ENCODE assay signal across 23 mouse cellular contexts in the genomic region with DNA sequence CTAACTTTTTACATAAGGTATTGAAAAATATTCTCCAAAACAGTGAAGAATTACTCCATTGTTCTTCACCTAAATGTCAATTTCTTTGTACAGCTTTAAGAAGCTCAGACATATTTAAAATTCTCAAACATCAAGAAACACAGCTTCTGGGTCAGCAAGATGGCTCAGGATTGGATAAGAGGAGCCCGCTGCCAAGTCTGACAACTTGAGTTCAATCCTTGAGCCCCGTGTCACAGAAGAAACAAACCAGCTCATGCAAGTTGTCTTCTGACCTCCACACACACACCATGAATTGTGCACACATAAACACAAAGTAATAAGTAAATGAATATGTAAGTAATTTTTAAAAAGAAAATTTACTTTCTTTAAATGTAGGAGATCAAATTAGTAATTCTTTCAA. TPM values are rescaled to one million over a fixed set of nuclear protein-coding genes. Genes with fewer than 3 reads are reported as not detected.
A peak's percentile ranks its signal among the peaks of the same experiment; 100 is the strongest.
DNase-seq lines count a peak whose midpoint lies in the region; ATAC-seq and TF ChIP-seq lines count a peak whose summit lies in the region.
"Had no signal": no experiment of that assay in that cellular context is flagged by ENCODE, and none has a peak within 500 bp of the region (broad histone marks: within the 10 kb centered on the region; RNA-seq: fewer than 3 reads in every experiment).

No protein-coding gene starts in this region.

- no peaks in the 10 kb centered on the region for H3K36me3 ChIP-seq in heart, embryonic 16.5 days (ENCODE audit: control insufficient read depth, insufficient read depth)
- no peaks in the 10 kb centered on the region for H3K36me3 ChIP-seq in lung, embryonic 15.5 days
- H3K36me3 ChIP-seq: embryonic facial prominence, embryonic 15.5 days; forebrain, embryonic 10.5 days; hindbrain, embryonic 15.5 days had no signal

- intact Hi-C loops in gastrocnemius, adult 2 months (cut with DNase I): no loop called here

- no peaks in the 10 kb centered on the region for H3K27me3 ChIP-seq in heart, embryonic 16.5 days (ENCODE audit: control insufficient read depth, insufficient read depth, low read length)
- H3K27me3 ChIP-seq in lung, embryonic 15.5 days: no peaks in the 10 kb centered on the region
- H3K27me3 ChIP-seq: embryonic facial prominence, embryonic 15.5 days; hindbrain, embryonic 15.5 days had no signal

- no peak for ATAC-seq in heart, embryonic 16.5 days (replicated peaks; ENCODE audit: extremely low read depth, insufficient read depth, low FRiP score)
- peak; percentile 55; the same call in 1 of the 2 replicates for ATAC-seq in lung, embryonic 15.5 days (ENCODE audit: borderline replicate concordance, extremely low read depth, low FRiP score, low TSS enrichment)
- ATAC-seq: CD4-positive, CD25-positive, alpha-beta regulatory T cell, adult 4 months; forebrain, embryonic 14.5 days; inflammation-experienced regulatory T-cells, adult 6 months had no signal

- H3K9me3 ChIP-seq in heart, embryonic 16.5 days (replicated peaks; ENCODE audit: control insufficient read depth, low read length): peaks cover 4% of the 10 kb centered on the region
- H3K9me3 ChIP-seq in lung, embryonic 15.5 days: no peaks in the 10 kb centered on the region
- H3K9me3 ChIP-seq: embryonic facial prominence, embryonic 15.5 days; forebrain, embryonic 10.5 days; hindbrain, embryonic 15.5 days had no signal

- peaks cover 30% of the 10 kb centered on the region for H3K4me1 ChIP-seq in heart, embryonic 16.5 days (ENCODE audit: control insufficient read depth, insufficient read depth, low read length)
- H3K4me1 ChIP-seq in lung, embryonic 15.5 days: peaks cover 16% of the 10 kb centered on the region
- peaks cover 5% of the 10 kb centered on the region for H3K4me1 ChIP-seq in brown adipose tissue, adult 24 weeks (ENCODE audit: control insufficient read depth, insufficient read depth, insufficient read length, low read length)
- H3K4me1 ChIP-seq: embryonic facial prominence, embryonic 15.5 days; hindbrain, embryonic 15.5 days had no signal

- H3K27ac ChIP-seq in gastrocnemius, adult 2 months: peak overlapping the region; percentile 81
- H3K27ac ChIP-seq in heart, embryonic 16.5 days (ENCODE audit: low read length): peak overlapping the region; percentile 68
- no peak overlapping the region for H3K27ac ChIP-seq in lung, embryonic 15.5 days
- peak overlapping the region; percentile 59; the same call in 1 of the 2 replicates for H3K27ac ChIP-seq in brown adipose tissue, adult 24 weeks (replicated peaks; ENCODE audit: low read depth, low read length)
- H3K27ac ChIP-seq: embryonic facial prominence, embryonic 15.5 days; forebrain, embryonic 10.5 days; hindbrain, embryonic 15.5 days had no signal

- TF ChIP-seq CTCF in gastrocnemius, adult 2 months (IDR thresholded peaks at IDR 0.05): no peak

- WGBS in heart, embryonic 16.5 days: 50% methylated on average over 2 of the region's 2 CpGs
- WGBS in lung, embryonic 15.5 days: 37% methylated on average over 2 of the region's 2 CpGs

- no peak overlapping the region for H3K4me2 ChIP-seq in heart, embryonic 16.5 days (ENCODE audit: low read depth, low read length)
- H3K4me2 ChIP-seq in lung, embryonic 15.5 days: no peak overlapping the region
- H3K4me2 ChIP-seq: embryonic facial prominence, embryonic 15.5 days; heart, embryonic 11.5 days; hindbrain, embryonic 15.5 days had no signal

- no peak overlapping the region for H3K4me3 ChIP-seq in gastrocnemius, adult 2 months
- no peak overlapping the region for H3K4me3 ChIP-seq in heart, embryonic 16.5 days (ENCODE audit: low read length)
- H3K4me3 ChIP-seq in lung, embryonic 15.5 days: no peak overlapping the region
- no peak overlapping the region for H3K4me3 ChIP-seq in brown adipose tissue, adult 24 weeks (ENCODE audit: insufficient read depth, low read depth, low read length)
- H3K4me3 ChIP-seq: embryonic facial prominence, embryonic 15.5 days; erythroblast, embryonic 14.5 days; forebrain, embryonic 10.5 days; hindbrain, embryonic 15.5 days had no signal

- H3K9ac ChIP-seq in heart, embryonic 16.5 days (ENCODE audit: low read length): no peak overlapping the region
- H3K9ac ChIP-seq in lung, embryonic 15.5 days: no peak overlapping the region
- H3K9ac ChIP-seq: embryonic facial prominence, embryonic 15.5 days; hindbrain, embryonic 15.5 days had no signal

- DNase-seq in gastrocnemius, adult 2 months: no peak
- DNase-seq in gastrocnemius, adult 8-10 months (ENCODE audit: low spot score in 2 of 2): no peak
- DNase-seq in heart, adult 9 months (ENCODE audit: low spot score in 2 of 2): no peak
- DNase-seq in lung, postnatal 10 days: no peak
- DNase-seq: adrenal gland, adult 8-10 months; adrenal gland, postnatal 36 days; B cell, adult 2 months; cerebellum, adult 11 months; cerebellum, adult 8-10 months; cerebellum, postnatal 14 days; embryo, embryonic 11 days; gastrocnemius, postnatal 14 days had no signal

RNA-seq across cellular contexts. Expression of a gene that starts 50.6 kb away (rescaled TPM):
- 10 to 100 TPM; 39.8 to 43.6 TPM for total RNA-seq in gastrocnemius, adult 2 months (2021)
- total RNA-seq in gastrocnemius, adult 8-10 months (2022): 10 to 100 TPM; 38.7 to 56.1 (median 46.4) TPM
- polyA plus RNA-seq in heart, embryonic 16.5 days (2015; fragmentation: Nextera tagmentation; extraction: Ambion mirVana): 20.1 and 23.3 TPM in 2 replicates
- 5.1 and 6.8 TPM in 2 replicates for polyA plus RNA-seq in lung, embryonic 15.5 days (2015; fragmentation: Nextera tagmentation; extraction: Ambion mirVana)
- polyA plus RNA-seq in brown adipose tissue, adult 24 weeks (2012; ENCODE audit: insufficient read depth, insufficient read length, missing spikeins): 15.4 and 16.1 TPM in 2 replicates
